Mouse (Mus musculus): ENCODE measurements around the gene Nckap5. TPM values are rescaled to one million over a fixed set of nuclear protein-coding genes. Genes with fewer than 3 reads are reported as not detected.

The Nckap5 gene
- total RNA-seq, 2 experiments from 2014 or later: 8.1 to 9.4 TPM

DNA sequence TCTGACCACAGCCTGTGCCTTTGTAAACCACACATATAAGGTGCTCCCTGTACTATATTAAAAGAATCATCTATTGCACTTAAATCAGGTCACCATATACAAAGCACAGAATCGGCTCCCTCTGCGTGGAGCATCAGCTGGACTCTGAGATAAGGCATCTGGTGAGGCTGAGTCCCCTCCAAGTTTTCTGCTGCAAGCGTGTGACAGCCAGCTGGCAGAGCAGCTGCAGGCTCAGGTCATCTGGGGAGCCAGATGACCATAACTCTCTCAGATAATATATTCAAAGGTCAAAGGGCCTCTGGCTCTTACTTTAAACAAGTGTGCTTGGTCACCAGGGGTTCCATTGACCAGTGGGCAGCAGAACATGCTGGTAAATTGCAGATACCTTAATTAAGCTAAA is 233.2 kb downstream of the Nckap5 start:
- DNase-seq (ENCODE audit: extremely low spot score in 1 of 2, low spot score in 2 of 2): no peak
- intact Hi-C loops (cut with DNase I): no loop called here

DNA sequence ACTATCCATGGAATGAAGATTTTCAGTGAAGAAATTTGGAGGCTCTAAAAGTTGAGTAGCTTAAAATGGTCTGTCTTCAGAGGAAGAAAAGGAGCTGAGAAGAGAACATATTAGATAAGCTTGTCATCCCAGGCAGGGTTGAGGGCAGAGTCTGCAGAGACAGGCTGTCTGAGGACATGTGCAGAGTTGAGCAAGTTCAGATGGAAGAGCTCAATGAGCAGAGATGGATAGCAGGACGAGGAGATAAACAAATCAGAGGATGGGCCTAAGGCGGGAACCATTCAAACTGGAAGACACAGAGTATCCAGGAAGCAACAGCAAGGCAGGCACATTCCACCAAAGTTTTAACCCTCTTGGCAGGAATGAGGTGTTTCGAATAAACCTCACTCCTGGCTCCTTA is 235.8 kb downstream of the Nckap5 start:
- no peak for DNase-seq (ENCODE audit: extremely low spot score in 1 of 2, low spot score in 2 of 2)
- intact Hi-C loops (cut with DNase I): no loop called here

DNA sequence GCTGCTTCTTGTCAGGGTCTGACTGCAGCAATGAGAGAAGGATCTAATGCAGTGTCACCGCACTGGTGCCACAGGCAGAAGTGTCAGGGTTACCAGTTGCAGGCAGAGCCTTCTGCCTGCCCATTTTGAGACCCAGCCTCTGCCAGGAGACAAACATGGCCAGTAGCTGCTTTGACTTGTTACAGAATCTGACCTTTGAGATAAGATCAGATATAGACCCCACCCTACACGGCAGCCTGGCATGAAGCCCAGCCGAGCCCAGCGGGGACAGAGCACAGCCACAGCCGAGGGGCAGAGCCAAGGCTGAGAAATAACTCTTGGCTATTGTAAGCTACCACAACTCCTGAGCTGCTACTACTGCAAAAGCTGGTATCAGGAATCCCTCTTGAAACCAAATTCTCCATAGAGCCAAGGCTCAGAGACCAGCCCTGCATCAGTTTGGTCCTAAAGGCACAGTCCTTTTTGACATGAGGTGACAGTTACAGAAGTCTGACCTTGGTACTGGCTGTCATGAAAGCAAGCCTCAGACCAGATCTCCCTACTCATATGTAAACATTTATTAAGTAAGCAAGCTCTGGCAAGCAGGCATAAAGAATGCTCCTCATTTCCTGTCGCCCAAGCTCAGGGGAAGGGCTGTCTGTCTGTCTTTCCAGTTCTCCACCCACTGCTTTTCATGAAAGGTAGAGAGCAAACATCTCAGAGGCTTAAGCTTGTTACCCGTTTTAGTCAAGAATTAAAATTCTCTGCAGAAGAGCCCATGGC is 237.4 kb downstream of the Nckap5 start:
- DNase-seq (ENCODE audit: extremely low spot score in 1 of 2, low spot score in 2 of 2): peak in 1 of 2 experiments; percentile 55
- intact Hi-C loops (cut with DNase I): no loop called here

DNA sequence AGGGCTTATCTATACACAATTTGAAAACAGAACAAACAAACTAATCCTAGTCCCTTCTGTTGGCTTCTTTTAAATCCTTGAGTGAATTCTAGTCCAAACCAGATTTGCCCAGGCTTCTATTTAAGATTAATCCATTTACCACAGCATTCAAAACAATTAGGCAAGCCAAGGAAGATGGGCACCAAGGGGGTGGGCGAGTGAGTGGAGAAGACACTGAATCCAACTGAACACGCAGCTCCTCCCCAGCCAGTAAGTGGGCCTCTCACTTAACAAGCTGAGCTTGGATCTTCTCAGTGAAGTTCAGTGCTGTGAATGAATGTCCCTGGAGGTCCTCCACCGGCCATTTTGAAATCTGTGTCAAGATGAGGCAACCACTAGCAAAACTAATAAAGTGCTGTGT is 239.7 kb downstream of the Nckap5 start:
- intact Hi-C loops (cut with DNase I): no loop called here
- no peak for DNase-seq (ENCODE audit: extremely low spot score in 1 of 2, low spot score in 2 of 2)

DNA sequence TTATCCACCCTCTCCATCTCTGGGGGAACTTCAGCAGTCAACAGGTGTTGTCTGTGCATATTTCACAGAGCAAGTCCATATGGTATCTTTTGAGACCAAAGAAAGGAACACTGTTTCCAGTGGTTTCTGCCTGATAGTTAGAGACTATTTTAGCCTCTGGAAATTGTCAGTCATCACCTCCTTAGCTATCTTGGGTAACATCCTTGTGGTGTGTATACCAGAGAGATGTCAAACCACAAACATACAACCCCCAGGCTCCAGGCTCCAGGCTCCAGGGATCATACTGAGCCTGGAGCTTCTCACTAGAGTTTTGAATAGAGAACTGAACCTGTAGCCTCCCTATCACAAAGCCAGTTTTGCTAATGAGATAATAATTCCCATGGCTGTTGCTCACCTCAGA is 252.4 kb downstream of the Nckap5 start:
- DNase-seq (ENCODE audit: extremely low spot score in 1 of 2, low spot score in 2 of 2): no peak
- intact Hi-C loops (cut with DNase I): no loop called here

DNA sequence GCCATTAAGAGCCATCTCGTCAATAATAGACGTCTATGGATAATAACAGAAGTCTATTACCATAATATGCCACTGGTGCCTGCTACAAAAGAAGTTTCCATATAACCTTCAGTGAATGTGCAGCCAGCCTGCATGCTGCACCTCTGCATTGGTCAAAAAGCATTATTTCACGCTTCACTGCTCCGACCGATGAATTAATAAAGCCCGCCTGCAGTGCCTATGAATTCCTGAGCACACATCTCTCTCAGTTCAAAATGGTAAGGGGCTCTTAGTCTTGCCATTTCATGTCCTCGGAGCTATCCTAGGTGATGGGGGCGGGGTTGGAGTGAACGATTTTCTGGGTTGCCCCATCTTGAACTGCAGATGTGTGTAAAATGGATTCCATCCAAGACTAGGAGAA is 256.3 kb downstream of the Nckap5 start:
- no peak for DNase-seq (ENCODE audit: extremely low spot score in 1 of 2, low spot score in 2 of 2)
- intact Hi-C loops (cut with DNase I): no loop called here

DNA sequence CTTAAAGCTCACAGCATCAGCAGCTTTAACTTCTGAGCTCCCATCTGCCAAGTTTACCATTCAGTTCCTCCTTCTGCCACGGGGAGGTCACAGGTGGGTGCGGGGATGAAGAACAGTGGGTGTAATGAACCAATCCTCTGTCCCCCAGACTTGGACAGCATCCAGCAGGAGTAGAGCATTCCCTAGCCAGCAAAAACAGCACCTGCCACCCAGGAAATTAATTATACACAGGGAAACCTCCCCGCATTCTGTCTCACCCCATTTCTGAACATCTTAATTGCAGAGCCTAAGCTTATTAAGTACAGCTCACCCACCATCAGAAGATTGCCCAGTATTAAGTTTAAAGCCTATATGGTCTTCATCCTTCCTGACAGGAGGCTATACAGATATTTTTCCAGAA is 256.9 kb downstream of the Nckap5 start:
- intact Hi-C loops (cut with DNase I): no loop called here
- peak in 1 of 2 experiments; percentile 26 for DNase-seq (ENCODE audit: extremely low spot score in 1 of 2, low spot score in 2 of 2)

DNA sequence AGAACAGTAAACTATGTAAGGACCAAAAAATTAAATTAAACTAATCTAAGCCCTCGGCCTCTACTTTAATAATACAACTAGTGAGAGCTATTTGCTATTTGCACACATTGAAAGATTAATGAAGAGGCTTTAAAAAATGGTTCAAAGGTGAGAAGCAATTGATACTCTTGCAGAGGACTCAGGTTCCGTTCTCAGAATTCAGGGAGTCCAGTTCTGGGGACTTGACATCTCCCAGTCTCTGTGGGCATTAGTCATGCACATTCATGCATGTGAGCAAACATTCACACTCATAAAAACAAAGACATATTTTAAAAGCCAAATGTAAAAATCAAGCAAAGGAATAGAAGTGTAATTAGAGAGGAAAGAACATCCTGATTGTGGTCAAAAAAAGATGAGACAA is 257.5 kb downstream of the Nckap5 start:
- DNase-seq (ENCODE audit: extremely low spot score in 1 of 2, low spot score in 2 of 2): no peak
- intact Hi-C loops (cut with DNase I): no loop called here

DNA sequence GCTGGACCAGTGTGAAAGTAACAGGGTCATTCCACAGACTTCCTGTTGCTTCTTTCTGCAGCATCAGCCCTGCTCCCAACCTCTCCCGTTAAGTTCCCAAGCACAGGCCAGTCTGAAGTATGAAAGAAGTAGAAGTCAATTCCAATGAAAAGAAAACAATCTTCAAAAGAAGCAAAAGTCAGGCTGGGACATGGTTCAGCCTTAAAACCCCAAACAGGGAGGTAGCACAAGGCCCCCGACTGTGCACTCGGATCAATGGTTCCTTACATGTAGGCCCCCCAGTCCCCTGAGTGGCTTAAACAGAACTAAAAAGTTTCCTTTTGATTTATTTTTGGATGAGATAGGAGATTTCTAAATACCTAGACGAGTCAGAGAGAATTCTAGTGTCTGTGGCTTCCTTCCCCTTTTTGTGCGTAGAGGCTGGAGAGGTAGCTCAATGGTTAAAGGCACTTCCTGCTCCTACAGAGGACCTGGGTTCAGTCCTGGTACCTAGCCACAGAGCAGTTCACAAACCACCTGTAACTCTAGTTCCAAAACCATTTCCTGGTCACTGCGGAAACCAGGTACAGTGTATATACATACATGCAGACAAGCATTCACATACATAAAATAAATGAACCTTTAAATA is 260.9 kb downstream of the Nckap5 start:
- no peak for DNase-seq (ENCODE audit: extremely low spot score in 1 of 2, low spot score in 2 of 2)
- intact Hi-C loops (cut with DNase I): no loop called here

DNA sequence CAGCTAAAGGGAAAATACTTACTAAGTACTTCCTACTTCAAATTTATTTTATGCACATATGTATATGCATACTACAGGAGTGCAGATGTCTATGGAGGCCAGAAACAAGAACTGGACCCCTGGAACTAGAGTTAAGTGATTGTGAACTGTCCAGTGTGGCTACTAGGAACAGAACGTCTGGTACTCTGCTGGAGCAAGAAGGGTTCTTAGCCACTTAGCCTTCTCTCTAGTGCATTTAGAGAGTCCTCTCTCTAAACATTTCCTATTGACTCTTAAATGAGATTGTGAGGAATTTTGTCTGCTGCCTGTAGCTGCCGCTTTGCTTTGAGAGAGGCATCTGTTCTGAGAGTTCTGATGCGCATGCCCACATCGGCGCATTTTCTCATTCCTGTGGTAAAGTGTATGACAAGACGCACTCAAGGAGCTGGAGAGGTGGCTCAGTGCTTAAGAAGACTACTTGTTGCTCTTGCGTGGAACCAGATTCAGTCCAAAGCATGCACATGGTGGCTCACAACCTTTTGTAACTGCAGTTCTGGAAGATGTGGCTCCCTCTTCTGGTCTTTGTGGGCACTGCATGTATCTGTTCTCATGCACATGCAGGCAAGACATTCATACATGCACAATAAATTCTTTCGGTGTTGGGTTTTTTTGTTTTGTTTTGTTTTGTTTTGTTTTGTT is 261.9 kb downstream of the Nckap5 start:
- intact Hi-C loops (cut with DNase I): no loop called here
- DNase-seq (ENCODE audit: extremely low spot score in 1 of 2, low spot score in 2 of 2): peak in 1 of 2 experiments; percentile 40

DNA sequence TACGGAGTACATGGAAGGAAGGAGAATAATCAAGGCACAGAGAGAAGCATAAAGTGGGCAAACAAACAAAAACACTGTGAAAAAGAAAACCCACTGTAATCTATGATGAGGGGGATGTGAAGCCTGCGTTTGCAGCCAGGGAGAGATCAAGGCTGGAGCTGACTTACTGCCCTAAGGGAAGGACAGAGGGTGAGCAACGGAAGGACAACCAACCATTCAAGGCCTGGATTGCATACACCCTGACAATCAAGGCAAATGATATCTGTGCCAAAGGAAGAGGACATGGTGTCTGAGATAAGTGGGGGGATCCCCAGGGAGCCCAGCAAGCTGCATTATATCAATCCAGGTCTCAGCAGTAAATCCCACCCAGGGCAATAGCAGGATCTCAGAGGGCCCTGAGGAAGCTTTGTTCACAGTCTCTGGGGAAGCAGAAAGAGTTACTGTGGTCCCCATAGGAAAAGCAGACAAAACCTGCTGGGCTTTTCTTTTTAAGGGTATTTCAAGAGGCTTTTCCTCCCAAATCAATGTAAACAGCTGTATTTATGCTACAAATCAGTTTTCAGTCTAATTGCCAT is 265.4 kb downstream of the Nckap5 start:
- intact Hi-C loops (cut with DNase I): no loop called here
- no peak for DNase-seq (ENCODE audit: extremely low spot score in 1 of 2, low spot score in 2 of 2)

DNA sequence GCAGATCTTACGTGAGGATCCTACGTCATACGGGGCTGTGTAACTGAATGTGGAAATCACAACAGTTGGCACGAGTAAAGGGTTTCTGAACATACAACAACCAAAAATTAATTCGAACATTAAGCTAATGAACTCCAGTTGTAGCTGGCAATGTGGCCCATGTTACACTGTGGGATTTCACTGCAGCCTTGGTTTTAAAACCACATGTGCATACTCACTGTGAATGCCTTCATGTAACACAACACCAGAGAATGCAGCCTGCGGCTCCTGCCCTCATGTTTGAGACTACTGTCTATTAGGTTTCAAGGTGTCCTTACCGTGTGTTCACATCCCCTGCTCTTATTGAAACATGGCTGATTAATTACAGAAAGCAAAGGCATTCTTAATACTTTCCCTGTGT is 269.7 kb downstream of the Nckap5 start:
- intact Hi-C loops (cut with DNase I): no loop called here
- DNase-seq (ENCODE audit: extremely low spot score in 1 of 2, low spot score in 2 of 2): no peak

DNA sequence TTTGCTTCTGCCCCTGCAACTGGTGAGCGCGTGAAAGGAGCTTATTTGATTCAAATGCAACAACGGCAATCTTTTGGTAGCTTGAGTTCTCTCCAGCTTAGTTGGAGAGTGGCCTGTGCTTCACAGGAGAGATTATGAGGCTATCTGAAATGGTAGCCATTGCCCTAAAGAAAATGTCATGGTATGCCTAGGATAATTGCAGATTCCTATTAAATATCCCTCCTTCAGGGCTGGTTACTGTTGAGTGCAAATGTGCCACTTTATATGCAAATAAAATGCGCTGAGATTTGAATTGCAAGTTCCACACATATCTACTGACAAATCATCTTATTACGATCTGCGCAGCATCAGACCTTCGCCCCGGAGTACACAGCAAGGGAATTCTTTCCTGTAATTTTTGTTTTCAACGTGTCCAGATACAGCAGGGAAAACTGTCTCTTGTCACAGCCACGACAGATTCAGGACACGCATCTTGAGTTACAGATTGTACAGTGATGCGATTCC is 272.8 kb downstream of the Nckap5 start:
- DNase-seq (ENCODE audit: extremely low spot score in 1 of 2, low spot score in 2 of 2): no peak
- intact Hi-C loops (cut with DNase I): no loop called here

DNA sequence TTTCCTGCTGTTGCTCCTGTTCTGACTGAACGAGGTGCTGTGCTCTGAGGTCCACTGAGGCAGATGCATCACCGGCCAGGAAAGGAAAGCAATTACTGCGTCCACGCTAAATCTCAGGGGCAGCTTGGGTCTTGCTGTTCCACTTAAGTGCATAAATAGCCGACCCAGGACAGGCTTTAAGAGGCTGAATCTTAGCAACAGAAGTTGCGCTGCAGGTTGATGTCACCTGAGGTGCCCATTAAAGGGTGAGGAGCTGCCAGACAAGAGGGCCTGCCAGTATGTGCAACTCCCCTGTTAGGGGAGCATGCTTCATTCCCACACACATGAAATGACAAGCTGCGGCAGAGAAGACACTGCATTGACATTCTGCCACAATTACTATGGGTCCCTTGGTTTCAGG is 282.6 kb downstream of the Nckap5 start:
- no peak for DNase-seq (ENCODE audit: extremely low spot score in 1 of 2, low spot score in 2 of 2)
- intact Hi-C loops (cut with DNase I): no loop called here

DNA sequence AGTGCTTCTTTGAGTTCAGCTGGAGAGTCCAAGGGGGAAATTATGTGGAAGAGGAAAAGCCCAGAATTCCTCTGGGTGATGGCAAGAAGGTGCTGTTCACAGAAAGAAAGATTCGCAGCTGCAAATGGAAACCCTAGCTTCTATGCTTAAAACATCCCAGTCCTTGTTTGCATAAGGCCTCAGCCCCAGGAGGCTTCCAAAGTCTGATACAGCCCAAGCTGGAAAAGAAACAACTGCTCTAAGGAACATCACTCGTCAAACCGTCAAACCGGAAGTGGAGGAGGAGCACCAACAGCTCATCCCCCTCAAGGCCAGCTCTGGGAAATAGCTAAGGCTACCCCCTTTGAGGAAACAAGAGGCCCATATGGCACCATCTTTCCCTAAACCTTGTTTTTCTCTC is 286.1 kb downstream of the Nckap5 start:
- intact Hi-C loops (cut with DNase I): no loop called here
- no peak for DNase-seq (ENCODE audit: extremely low spot score in 1 of 2, low spot score in 2 of 2)

DNA sequence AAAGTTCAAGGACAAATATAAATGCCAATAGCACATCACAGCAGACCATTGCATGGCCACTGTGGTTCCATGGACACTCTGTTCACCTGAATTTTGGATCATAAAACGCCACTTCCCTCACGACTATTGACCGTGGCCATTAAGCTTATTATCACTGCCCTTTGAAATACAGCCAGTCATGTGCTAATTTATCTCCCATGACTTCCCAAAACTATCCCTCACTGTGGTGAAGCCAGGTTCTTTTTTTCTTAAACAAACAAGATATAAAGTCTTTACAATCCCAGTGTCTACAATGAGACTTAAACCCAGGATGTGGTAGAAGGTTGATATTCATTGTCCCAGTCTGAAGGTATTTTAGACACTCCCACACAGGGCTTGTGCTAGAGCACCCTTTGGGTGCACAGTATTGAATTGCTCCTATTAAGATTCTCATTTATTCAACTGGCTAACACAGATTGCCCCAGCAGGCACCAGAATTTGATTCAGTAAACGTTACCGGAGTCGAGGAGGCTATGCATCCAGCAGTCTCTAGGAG is 293.3 kb downstream of the Nckap5 start:
- intact Hi-C loops (cut with DNase I): no loop called here
- DNase-seq (ENCODE audit: extremely low spot score in 1 of 2, low spot score in 2 of 2): no peak

DNA sequence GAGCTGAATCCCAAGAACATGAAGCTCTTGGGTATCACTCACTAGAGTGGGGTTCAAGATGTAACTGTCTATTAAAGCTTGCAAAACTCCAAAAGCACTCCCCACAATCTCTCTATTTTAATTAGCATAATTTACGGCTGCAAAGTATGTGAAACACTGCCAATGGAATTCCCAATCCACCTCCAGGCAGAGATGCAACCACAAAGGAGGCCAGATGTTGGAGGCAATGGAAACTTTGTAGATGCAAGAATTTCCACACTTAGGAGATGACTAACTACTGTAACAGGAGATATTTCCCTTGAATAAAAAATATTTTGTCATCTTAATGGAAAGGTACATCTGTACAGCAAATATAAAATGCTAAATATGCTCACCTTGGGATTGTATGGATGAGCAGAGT is 295.1 kb downstream of the Nckap5 start:
- intact Hi-C loops (cut with DNase I): no loop called here
- DNase-seq (ENCODE audit: extremely low spot score in 1 of 2, low spot score in 2 of 2): no peak

DNA sequence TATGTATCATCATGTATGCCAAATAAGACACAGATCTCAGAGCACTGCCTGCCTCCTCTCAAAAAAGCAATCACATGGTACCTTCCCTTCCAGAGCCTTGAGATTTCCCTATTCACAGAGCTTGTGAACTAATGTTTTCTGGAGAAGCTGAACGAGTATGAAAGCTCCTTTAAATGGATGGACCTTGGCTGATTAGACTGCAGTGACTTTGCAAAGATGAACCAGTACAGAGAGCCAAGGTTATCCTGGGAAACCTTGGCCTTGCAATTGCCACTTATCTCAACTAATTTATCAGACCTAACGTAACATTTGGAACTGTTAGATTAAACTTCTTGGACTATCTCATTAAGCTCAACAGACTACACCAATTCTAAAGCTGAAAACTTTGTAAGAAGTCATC is 296.6 kb downstream of the Nckap5 start:
- intact Hi-C loops (cut with DNase I): no loop called here
- DNase-seq (ENCODE audit: extremely low spot score in 1 of 2, low spot score in 2 of 2): no peak

DNA sequence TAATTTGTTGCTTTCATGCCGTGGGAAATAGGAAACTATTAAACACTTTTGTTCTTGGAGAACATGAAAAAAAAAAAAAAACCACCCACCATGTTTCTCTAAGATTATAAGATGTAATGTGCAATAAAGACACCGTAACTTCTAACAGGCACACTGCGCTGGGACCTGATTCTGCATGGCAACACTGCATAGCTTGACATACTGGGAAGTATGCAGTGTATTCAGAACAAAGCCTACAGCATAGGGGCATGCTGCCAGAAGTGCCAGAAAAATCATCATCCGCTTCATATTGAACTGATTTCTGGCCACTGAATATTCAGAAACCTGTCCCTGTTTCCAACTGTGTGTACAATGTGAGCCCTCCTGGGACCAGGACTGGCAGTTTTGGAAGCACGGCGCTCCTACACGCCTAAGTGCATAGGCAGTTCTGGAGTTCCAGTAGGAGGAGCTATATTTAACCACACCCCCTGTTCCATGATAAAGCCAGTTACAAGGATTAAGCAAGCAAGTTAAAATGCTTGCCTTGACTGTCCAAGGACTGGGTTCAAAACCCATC is 302.5 kb downstream of the Nckap5 start:
- DNase-seq (ENCODE audit: extremely low spot score in 1 of 2, low spot score in 2 of 2): no peak
- intact Hi-C loops (cut with DNase I): no loop called here
